Mouse (Mus musculus) adrenal gland, adult (tissue): ENCODE data around the gene Igll1.
"Not testable (repeated sequence)": the region's sequence is repeated elsewhere in the genome, so short reads cannot be mapped to it uniquely, and the experiment has no call there.

Experiments
- DNase-seq, 2 experiments: peaks; one replicate each; pipeline ENCODE4 v3.0.0; 2022 to 2023; ENCODE audit warnings: low spot score in 1 of 2; ENCODE audit not compliant: inconsistent age in 2 of 2

Igll1 gene

DNA sequence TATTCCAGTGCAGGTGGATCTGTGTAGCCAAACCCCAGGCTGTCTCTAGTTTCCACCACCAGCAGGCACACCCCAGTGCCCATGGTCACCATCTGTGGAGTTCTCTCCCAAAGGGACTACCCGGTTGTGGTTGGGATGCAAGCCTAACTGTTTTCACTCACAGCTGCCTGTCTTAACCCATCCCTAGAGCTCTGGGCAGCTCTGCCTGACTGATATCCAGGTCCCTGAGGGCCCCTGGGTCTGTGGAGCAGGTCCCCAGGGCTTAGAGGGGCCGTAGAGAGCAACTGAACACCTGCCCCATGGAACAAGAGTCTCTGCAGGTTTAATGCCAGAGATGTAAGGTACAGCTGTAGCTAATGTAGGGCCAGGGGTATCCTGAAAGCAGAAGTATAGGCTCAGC, at the start of gene Igll1:
TSS of gene Igll1 (minus strand) at position 8 of the 400 bp plus-strand sequence.
- DNase-seq = no peak

DNA sequence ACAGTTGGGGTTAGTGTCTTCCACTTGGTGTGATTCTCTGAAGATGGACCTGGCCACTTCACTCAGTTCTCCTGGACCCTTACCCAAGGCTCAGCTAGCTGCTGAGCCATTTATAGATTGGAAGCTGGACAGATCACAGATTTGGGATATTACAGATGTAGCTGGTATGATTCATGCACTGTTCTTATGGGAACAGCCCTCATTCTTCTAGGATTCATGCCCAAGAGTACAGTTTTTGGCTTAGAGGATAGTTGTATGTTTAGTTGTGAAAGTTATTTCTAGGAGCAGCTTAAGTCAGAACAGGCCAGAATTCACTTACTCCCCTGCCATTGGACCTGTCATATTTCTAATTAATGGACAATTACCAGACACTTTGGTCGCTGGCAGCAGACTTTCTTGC, 49.7 kb upstream of the Igll1 start:
- no peak for DNase-seq

DNA sequence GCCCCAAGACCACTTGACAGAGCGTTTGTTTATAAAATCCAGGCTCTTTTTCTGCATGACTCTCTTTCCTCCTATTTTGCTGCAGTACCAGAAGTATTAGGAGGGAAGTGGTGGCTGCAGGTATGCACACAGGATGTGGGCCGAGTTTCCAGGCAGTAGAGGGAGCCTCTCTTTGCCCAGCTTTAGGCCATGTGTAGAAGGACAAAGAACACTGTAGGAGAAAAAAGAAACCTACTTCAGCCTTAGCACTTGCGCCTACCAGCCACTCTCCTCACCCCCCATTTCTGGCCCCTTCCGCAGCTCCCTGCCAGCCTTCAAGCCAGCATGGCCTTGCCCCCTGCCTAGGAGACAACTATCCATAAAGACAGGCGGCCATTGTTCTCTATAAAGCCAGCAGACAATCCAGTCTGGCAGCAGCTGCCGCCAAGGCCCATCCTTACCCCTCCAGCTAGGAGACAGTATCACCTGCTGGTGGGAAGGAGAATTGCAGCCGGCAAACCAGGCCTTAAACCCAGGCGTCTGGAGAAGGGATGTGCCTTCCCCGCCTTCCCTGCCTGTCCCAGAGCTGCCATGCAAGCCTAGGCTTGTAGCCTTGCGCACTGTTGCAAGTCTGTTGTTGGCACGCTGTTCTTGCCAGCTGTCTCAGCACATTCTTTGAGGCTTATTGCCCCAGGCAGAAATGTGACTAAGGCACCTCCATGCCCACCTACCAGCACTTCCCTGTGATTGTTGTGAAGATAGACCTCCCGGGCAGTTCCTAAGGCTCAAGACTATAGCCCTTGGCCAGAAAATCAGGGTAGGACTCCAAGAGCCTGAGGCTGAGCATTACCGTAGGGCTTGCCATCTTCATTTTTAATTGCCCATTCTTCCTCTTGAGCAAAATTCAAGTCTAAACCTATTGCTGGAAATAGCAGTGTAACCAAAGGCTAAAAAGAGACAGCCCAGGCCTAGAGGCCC, 48.1 kb upstream of the Igll1 start:
- peak; percentile 81 to 94 for DNase-seq

- peak; percentile 79 to 81 for DNase-seq
Measured at GRCm38 (mm10) chr16:16907799-16908198, 44.0 kb upstream of the Igll1 start.

GRCm38 (mm10) chr16:16903188-16903587, 39.4 kb upstream of the Igll1 start:
- no peak for DNase-seq

DNA sequence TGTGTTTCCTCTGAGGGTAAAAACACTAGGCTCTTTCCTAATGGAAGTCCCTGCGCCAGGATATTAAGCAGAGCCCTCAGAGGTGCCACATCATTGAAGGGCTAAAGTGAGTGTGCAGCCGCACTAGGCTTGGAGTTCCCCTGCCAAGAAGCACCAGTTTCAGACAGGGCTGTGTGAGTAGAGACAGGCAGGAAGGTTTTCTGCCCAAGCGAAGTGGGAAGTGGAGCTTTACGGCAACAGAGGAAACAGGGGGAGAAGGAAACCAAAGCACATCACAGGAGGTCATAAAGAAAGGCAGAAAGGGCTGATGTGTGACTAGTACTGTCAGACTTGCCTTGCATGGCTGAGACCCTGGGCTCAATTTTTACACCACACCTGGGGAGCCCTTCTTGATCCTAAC, 38.5 kb upstream of the Igll1 start:
- no peak for DNase-seq

- no peak for DNase-seq
Measured at GRCm38 (mm10) chr16:16897056-16897584, 33.3 kb upstream of the Igll1 start.

DNA sequence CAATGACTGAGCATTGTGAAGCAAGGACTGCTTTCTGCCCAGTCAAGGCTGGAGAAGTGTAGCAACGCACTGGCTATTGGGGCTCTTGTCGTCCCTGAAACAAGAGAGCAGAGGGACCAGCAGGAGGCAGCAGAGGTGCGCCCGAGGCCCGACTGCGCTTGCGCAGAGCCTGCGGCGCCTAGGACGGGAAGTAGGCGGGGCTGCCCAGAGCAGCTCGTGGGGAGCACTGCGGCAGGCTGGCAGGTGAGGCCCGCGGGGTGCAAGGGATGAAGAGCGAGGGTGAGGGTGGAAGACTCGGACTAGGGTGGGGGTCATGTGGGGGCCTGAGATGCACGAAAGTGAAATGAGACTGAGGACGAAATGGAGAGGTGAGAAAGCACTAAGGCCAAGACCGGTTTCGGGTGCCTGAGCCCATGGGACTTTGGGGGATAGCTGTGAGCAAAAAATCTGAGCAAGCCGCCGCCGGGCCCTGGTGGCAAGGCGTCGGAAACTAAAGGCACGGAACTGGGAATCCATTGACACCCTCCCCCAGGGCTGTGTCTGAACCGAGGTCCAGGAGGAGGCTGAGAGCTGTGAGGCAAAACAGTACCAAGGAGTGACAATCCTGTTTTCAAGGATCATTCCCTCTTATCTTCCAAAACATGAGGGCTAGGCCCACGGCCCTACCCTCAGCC, 32.7 kb upstream of the Igll1 start, which contains the start of gene Ppm1f:
TSS of gene Ppm1f (plus strand) at position 88 of the 674 bp plus-strand sequence.
- DNase-seq = peak; percentile 97 to 99

DNA sequence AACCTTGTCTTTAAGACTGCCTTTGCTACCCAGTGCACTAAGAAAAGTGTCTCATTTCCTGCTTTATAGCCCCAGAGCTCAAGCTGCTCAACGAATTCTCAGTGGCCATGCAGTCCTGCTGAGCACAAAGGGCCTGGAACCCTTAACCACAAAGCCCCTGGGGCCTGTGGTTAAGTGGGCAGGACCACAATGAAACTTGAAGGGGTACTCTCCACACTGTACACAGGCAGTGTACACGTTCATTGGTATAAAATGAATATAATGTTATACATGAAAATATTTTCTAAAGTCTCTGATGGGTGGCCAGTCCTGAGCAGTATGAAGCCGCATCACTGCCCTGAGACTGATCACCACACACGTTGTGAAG, 32.2 kb upstream of the Igll1 start:
- DNase-seq = no peak

- DNase-seq = no peak
Measured at GRCm38 (mm10) chr16:16892366-16892765, 28.6 kb upstream of the Igll1 start.

GRCm38 (mm10) chr16:16888341-16888740, 24.6 kb upstream of the Igll1 start:
- DNase-seq = no peak

DNA sequence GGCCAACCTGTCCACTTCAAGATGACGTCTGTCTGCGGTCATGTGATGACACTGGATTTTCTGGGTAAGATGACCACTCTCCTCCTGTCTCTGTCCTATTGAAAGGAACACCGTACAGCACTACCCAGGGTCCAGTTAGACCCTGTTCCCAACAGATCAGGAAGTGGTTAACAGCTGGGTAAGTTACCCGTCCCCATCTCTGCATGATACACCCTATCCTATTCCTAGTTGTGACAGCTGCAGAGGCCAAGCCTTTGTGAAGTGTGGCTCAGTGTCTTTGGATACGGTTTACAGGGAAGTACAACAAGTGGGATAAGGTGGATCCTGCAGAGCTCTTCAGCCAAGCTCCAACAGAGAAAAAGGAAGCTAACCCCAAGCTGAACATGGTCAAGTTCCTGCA, 15.2 kb upstream of the Igll1 start:
- DNase-seq = no peak

- peak; percentile 91 to 96 for DNase-seq
Measured at GRCm38 (mm10) chr16:16870617-16871331, 7.0 kb upstream of the Igll1 start, which contains the start of the genes Top3b and Vpreb1. Gene Top3b, plus strand, starts transcription at chr16:16870736. Gene Vpreb1, minus strand, starts transcription at chr16:16870843.

GRCm38 (mm10) chr16:16870241-16870616, 6.4 kb upstream of the Igll1 start:
- DNase-seq = no peak

- DNase-seq = no peak
Measured at GRCm38 (mm10) chr16:16865696-16866561, 2.1 kb upstream of the Igll1 start.

- DNase-seq = no peak
Measured at GRCm38 (mm10) chr16:16865217-16865616, 1.4 kb upstream of the Igll1 start.

DNA sequence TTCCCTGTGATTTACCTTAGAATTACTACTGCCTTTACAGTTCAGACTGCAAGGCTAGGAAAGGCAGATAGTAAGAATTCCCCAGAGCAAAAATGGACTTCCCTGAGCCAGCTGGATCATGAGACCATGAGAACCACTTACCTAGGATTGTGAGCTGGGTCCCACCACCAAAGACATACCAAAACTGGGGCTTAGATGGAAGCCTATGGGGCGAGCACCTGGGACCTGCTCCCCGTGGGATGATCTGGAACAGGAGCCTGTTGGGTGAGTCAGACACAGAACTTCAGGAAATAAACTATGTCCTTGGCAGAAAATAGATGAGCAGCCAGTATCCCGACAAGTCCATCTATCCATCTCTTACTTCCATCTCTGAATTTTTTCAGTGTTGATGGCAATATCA, 1.5 kb downstream of the Igll1 start:
- DNase-seq = no peak

DNA sequence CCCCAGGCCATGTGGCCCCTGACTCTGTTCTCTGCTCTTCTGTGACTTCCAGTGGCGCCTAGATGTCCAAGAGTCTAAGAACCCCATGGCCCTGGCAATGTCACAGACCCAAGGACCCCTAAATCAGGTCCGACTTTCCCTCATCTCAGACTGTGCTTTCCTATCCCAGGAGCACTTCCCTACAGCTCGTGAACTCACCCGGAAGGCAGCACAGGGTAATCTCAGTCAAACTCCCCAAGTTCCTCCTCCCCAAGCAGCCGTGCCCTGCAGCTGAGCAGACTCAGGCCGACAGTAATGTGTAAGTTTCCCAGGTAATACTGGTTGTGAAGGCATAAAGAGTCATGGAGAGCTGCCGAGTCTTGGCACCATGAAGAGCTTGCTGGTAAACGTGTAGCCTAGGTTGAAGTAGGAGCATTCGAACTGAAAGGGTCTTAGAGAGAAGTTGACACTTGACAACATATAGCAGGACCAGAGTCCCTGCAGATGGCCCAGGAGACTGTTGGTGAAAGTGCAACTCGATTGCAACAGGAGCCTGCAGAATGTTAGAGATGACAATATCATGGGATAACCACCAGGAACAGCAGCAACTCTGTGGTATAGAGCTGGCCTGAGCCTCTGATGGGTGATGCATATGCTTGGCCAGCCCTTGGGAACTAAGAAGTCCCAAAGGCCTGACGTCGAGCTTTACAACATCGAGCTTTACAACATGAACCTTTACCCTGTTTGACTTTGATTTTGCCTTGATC, 6.9 kb downstream of the Igll1 start:
- no peak for DNase-seq

GRCm38 (mm10) chr16:16856054-16856453, 7.7 kb downstream of the Igll1 start:
- DNase-seq = not testable (repeated sequence)
